Mouse (Mus musculus): ENCODE measurements around the gene 1110065P20Rik. TPM values are rescaled to one million over a fixed set of nuclear protein-coding genes. Genes with fewer than 3 reads are reported as not detected.

1110065P20Rik gene
- polyA plus RNA-seq, 1 experiment from 2014 or later = 40.3 TPM

DNA sequence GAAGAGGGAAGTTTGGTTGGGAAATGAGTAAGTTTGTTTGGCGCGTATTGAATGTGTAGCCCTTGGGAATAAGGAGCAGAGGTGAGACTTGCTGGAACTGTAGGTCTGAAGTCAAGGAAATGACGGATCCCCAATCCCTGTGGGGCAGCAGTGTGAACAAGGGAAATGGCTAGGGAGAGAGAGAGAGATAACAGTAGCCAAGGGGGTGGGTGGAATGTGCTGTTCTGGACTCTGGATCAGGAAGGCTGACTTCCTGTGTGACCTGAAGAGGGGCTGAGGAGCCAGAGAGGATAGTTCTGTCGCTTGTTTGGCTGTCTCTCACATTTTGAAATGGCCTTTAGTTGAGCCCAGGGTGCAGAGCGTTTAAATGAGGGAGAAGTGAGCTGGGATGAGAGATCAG is 42.5 kb downstream of the 1110065P20Rik start:
- Histone ChIP-seq H3K4me1 (replicated peaks) (peaks cover 6% of the 10 kb centered on the region), H3K4me3 (no peak overlapping the region), H3K27me3 (no peaks in the 10 kb centered on the region), H3K4me2 (no peak overlapping the region), H3K36me3 (peaks cover 18% of the 10 kb centered on the region; the same call in 1 of the 2 replicates), H3K27ac (0 out of 2 replicates have a peak overlapping the region, but pooled peaks have one; percentile 24), H3K9me3 (replicated peaks) (no peaks in the 10 kb centered on the region), H3K9ac (no peak overlapping the region)
- 61% methylated on average over 5 of the region's 5 CpGs for WGBS
- no peak for ATAC-seq (replicated peaks; ENCODE audit: insufficient number of reproducible peaks, insufficient read depth, low FRiP score, low read depth)

GRCm38 (mm10) chr4:124803406-124803805 is 47.6 kb downstream of the 1110065P20Rik start:
- ATAC-seq (replicated peaks; ENCODE audit: insufficient number of reproducible peaks, insufficient read depth, low FRiP score, low read depth) = no peak
- H3K9me3 ChIP-seq (replicated peaks) = no peaks in the 10 kb centered on the region
- peak overlapping the region; percentile 99; the same call in 1 of the 2 replicates for H3K9ac ChIP-seq
- WGBS = 75% methylated on average over 6 of the region's 6 CpGs
- H3K4me2 ChIP-seq = peak overlapping the region; percentile 92
- peak overlapping the region; percentile 98 for H3K4me3 ChIP-seq
- no peak overlapping the region for H3K27ac ChIP-seq
- H3K36me3 ChIP-seq = peaks cover 26% of the 10 kb centered on the region
- H3K4me1 ChIP-seq (replicated peaks) = peaks cover 14% of the 10 kb centered on the region
- H3K27me3 ChIP-seq = no peaks in the 10 kb centered on the region

DNA sequence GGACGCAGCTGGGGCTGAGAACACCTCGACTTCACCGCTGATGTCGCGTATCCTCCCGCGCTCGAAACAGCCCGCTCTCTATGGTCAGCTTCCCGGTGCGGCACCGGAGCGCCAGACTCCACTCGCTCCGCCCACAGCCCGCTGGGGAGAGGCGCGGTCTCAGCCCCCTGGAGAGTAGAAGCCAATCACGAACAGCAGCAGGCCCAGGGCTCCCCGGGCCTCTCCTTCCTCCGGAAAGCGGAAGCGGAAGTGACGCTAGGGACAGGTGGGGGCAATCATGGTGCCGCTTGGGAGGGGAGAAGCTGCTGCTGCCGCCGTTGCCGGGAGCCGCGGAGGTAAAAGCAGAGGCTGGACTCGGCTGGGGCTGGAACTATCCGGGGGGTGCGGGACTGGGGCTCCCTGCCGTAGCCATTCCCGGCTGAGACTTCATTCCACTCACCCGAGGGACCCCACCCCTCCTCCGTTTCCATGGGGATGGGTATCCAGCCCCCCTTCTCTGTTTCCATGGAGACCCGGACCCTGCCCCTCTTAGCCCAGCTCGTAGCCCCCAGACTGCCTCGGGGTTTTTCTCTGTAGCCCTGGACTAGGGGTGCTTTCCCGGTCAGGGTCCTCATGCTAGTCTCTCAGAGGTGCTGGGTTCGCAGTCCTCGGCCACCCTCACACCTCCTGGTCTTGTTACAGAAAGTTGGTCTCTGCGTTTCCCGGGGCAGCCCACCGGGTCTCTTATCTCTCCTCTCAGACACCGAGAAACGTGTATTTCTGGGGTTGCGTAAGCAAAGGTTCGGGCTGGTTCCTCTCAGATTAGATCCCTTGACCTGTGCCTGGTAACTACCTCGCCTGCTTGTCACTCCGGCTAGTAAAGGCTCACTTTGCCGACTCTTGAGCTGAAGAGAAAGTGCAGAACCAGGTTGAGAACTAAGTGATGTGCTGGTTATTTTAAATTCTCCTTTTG is 48.4 kb downstream of the 1110065P20Rik start:
- Histone ChIP-seq H3K9me3 (replicated peaks) (no peaks in the 10 kb centered on the region), H3K27ac (peak overlapping the region; percentile 99), H3K36me3 (peaks cover 30% of the 10 kb centered on the region), H3K4me3 (peak overlapping the region; percentile 98), H3K4me1 (replicated peaks) (peaks cover 13% of the 10 kb centered on the region), H3K4me2 (peak overlapping the region; percentile 92), H3K27me3 (no peaks in the 10 kb centered on the region), H3K9ac (peak overlapping the region; percentile 99)
- peak; percentile 99 for ATAC-seq (replicated peaks; ENCODE audit: insufficient number of reproducible peaks, insufficient read depth, low FRiP score, low read depth)
- under 1% methylated on average over 49 of the region's 53 CpGs for WGBS

- Histone ChIP-seq H3K9ac (peak within 1 kb of the TSS; percentile 99), H3K4me3 (peak within 1 kb of the TSS; percentile 98), H3K36me3 (peaks cover 33% of the 10 kb centered on the region), H3K4me2 (peak within 1 kb of the TSS; percentile 92), H3K4me1 (replicated peaks) (peaks cover 13% of the 10 kb centered on the region), H3K9me3 (replicated peaks) (no peaks in the 10 kb centered on the region), H3K27ac (peak within 1 kb of the TSS; percentile 99), H3K27me3 (no peaks in the 10 kb centered on the region)
- 4% methylated on average over 21 of the region's 21 CpGs for WGBS
- peak; percentile 78 for ATAC-seq (replicated peaks; ENCODE audit: insufficient number of reproducible peaks, insufficient read depth, low FRiP score, low read depth)
Observed at GRCm38 (mm10) chr4:124801552-124802308, 49.3 kb downstream of the 1110065P20Rik start, which contains the start of gene Mtf1. Gene Mtf1, plus strand, starts transcription at chr4:124802104.

Other genes starting within 250 kb of the 1110065P20Rik start
- gene 3100002H09Rik, start 240.4 kb downstream of the 1110065P20Rik start, polyA plus RNA-seq (2015; fragmentation: Nextera tagmentation; extraction: Ambion mirVana) = 0.14 TPM in 1 of 2 replicates, not detected in the other
- gene Pou3f1, start 194.4 kb downstream of the 1110065P20Rik start, polyA plus RNA-seq (2015; fragmentation: Nextera tagmentation; extraction: Ambion mirVana) = 0.14 and 0.15 TPM in 2 replicates
- gene Utp11, start 157.6 kb downstream of the 1110065P20Rik start, polyA plus RNA-seq (2015; fragmentation: Nextera tagmentation; extraction: Ambion mirVana) = 42.6 and 47.5 TPM in 2 replicates
- 6.2 and 7.5 TPM in 2 replicates for gene Fhl3, start 150.5 kb downstream of the 1110065P20Rik start, polyA plus RNA-seq (2015; fragmentation: Nextera tagmentation; extraction: Ambion mirVana)
- 73.6 and 86.5 TPM in 2 replicates for gene Sf3a3, start 136.4 kb downstream of the 1110065P20Rik start, polyA plus RNA-seq (2015; fragmentation: Nextera tagmentation; extraction: Ambion mirVana)
- 13.7 and 15.5 TPM in 2 replicates for gene Inpp5b, start 109.3 kb downstream of the 1110065P20Rik start, polyA plus RNA-seq (2015; fragmentation: Nextera tagmentation; extraction: Ambion mirVana)
- 10.1 and 10.6 TPM in 2 replicates for gene Mtf1, start 49.1 kb downstream of the 1110065P20Rik start, polyA plus RNA-seq (2015; fragmentation: Nextera tagmentation; extraction: Ambion mirVana)
- 20.4 and 23.8 TPM in 2 replicates for gene Yrdc, start 517 bp downstream of the 1110065P20Rik start, polyA plus RNA-seq (2015; fragmentation: Nextera tagmentation; extraction: Ambion mirVana)
- gene Maneal, start 11.0 kb upstream of the 1110065P20Rik start, polyA plus RNA-seq (2015; fragmentation: Nextera tagmentation; extraction: Ambion mirVana) = 0.16 TPM in 1 of 2 replicates, not detected in the other
- 0.10 TPM in 1 of 2 replicates, not detected in the other for gene Epha10, start 29.7 kb upstream of the 1110065P20Rik start, polyA plus RNA-seq (2015; fragmentation: Nextera tagmentation; extraction: Ambion mirVana)
- 8.2 and 9.7 TPM in 2 replicates for gene 9930104L06Rik, start 85.9 kb upstream of the 1110065P20Rik start, polyA plus RNA-seq (2015; fragmentation: Nextera tagmentation; extraction: Ambion mirVana)
- gene Cdca8, start 88.1 kb upstream of the 1110065P20Rik start, polyA plus RNA-seq (2015; fragmentation: Nextera tagmentation; extraction: Ambion mirVana) = 106 and 111 TPM in 2 replicates
- 6.6 and 9.9 TPM in 2 replicates for gene Rspo1, start 135.2 kb upstream of the 1110065P20Rik start, polyA plus RNA-seq (2015; fragmentation: Nextera tagmentation; extraction: Ambion mirVana)
- 52.1 and 55.6 TPM in 2 replicates for gene Gnl2, start 165.4 kb upstream of the 1110065P20Rik start, polyA plus RNA-seq (2015; fragmentation: Nextera tagmentation; extraction: Ambion mirVana)
- 0.16 and 0.39 TPM in 2 replicates for gene Dnali1, start 214.5 kb upstream of the 1110065P20Rik start, polyA plus RNA-seq (2015; fragmentation: Nextera tagmentation; extraction: Ambion mirVana)
- gene Snip1, start 215.5 kb upstream of the 1110065P20Rik start, polyA plus RNA-seq (2015; fragmentation: Nextera tagmentation; extraction: Ambion mirVana) = 16.1 and 20.1 TPM in 2 replicates
- 36.7 and 38.0 TPM in 2 replicates for gene Meaf6, start 233.9 kb upstream of the 1110065P20Rik start, polyA plus RNA-seq (2015; fragmentation: Nextera tagmentation; extraction: Ambion mirVana)